Mouse (Mus musculus) myocyte (in vitro differentiated cells): ENCODE data around the gene Selenop. TPM values are rescaled to one million over a fixed set of nuclear protein-coding genes. Genes with fewer than 3 reads are reported as not detected.
A peak's percentile ranks its signal among the peaks of the same experiment; 100 is the strongest.
"Not testable (repeated sequence)": the region's sequence is repeated elsewhere in the genome, so short reads cannot be mapped to it uniquely, and the experiment has no call there.

Experiments
- H3K27me3 ChIP-seq: one replicate; pipeline ENCODE4 v1.6.1; 2011; ENCODE audit not compliant: control insufficient read depth, insufficient read depth, insufficient read length
- H3K36me3 ChIP-seq: one replicate; pipeline ENCODE4 v1.6.1; 2011; ENCODE audit not compliant: control insufficient read depth, insufficient read depth
- H3K4me2 ChIP-seq: one replicate; pipeline ENCODE4 v1.6.1; 2011; ENCODE audit warnings: low read depth, control low read depth
- H3K4me3 ChIP-seq: one replicate; pipeline ENCODE4 v1.5.1; 2011; ENCODE audit warnings: mild to moderate bottlenecking, control low read depth, moderate library complexity
- H3K79me2 ChIP-seq: one replicate; pipeline ENCODE4 v1.6.1; 2011; ENCODE audit not compliant: control insufficient read depth, insufficient read depth
- H3ac ChIP-seq: one replicate; pipeline ENCODE4 v1.6.1; 2011; ENCODE audit not compliant: control insufficient read depth, insufficient read length
- CEBPB ChIP-seq: IDR thresholded peaks from 2 replicates; pipeline ENCODE4 v1.6.1; 2011; ENCODE audit warnings: mild to moderate bottlenecking, moderate library complexity; ENCODE audit not compliant: poor library complexity, insufficient read depth, severe bottlenecking
- E2F4 ChIP-seq: IDR thresholded peaks from one replicate; pipeline ENCODE4 v1.6.1; 2011; ENCODE audit warnings: mild to moderate bottlenecking, control low read depth, moderate library complexity; ENCODE audit not compliant: insufficient read depth
- MAX ChIP-seq: IDR thresholded peaks from one replicate; pipeline ENCODE4 v1.6.1; 2011; ENCODE audit warnings: low read depth, mild to moderate bottlenecking, control low read depth
- MYOG ChIP-seq, 3 experiments: IDR thresholded peaks; one replicate each; pipeline ENCODE4 v1.6.1; 2011; ENCODE audit warnings: control low read depth in 2 of 3, low read depth in 2 of 3, mild to moderate bottlenecking in 2 of 3; ENCODE audit not compliant: insufficient read length in 2 of 3, control insufficient read depth in 1 of 3, insufficient read depth in 1 of 3
- POLR2A ChIP-seq: IDR thresholded peaks from one replicate; pipeline ENCODE4 v1.6.1; 2011; ENCODE audit warnings: low read depth, mild to moderate bottlenecking, control low read depth, moderate library complexity; ENCODE audit not compliant: insufficient read length
- POLR2AphosphoS2 ChIP-seq: IDR thresholded peaks from one replicate; pipeline ENCODE4 v1.6.1; 2011; ENCODE audit warnings: low read depth, control low read depth; ENCODE audit not compliant: insufficient read length
- REST ChIP-seq: IDR thresholded peaks from one replicate; pipeline ENCODE4 v1.6.1; 2011; ENCODE audit warnings: mild to moderate bottlenecking, control low read depth, moderate library complexity; ENCODE audit not compliant: insufficient read depth, insufficient read length
- SRF ChIP-seq: IDR thresholded peaks from one replicate; pipeline ENCODE4 v1.6.1; 2011; ENCODE audit warnings: low read depth; ENCODE audit not compliant: control insufficient read depth, insufficient read length
- TCF12 ChIP-seq: IDR thresholded peaks from one replicate; pipeline ENCODE4 v1.6.1; 2011; ENCODE audit warnings: mild to moderate bottlenecking, control low read depth; ENCODE audit not compliant: poor library complexity, insufficient read depth, severe bottlenecking
- TCF3 ChIP-seq: IDR thresholded peaks from one replicate; pipeline ENCODE4 v1.6.1; 2011; ENCODE audit warnings: low read depth, control low read depth; ENCODE audit not compliant: insufficient read length
- USF1 ChIP-seq: IDR thresholded peaks from one replicate; pipeline ENCODE4 v1.6.1; 2011; ENCODE audit warnings: low read depth, mild to moderate bottlenecking, control low read depth, moderate library complexity
- polyA plus RNA-seq: library from polyadenylated mRNA; unstranded; fragments of >200 nt; fragmentation: generic; extraction: Trizol; gene quantifications from one replicate; pipeline ENCODE4 v1.2.1, GENCODE M21; 2012; ENCODE audit warnings: missing spikeins

The Selenop gene
- polyA plus RNA-seq, 1 experiment, result 5.1 TPM

- H3K36me3 ChIP-seq, result no peaks in the 10 kb centered on the region
- no peaks in the 10 kb centered on the region for H3K27me3 ChIP-seq
- H3K79me2 ChIP-seq, result no peaks in the 10 kb centered on the region
- TF ChIP-seq CEBPB (no peak), POLR2A (no peak), REST (no peak), E2F4 (no peak), MYOG (IDR thresholded peaks at IDR 0.05; ENCODE audit: control insufficient read depth in 1 of 3, insufficient read depth in 1 of 3, insufficient read length in 2 of 3, low read depth in 2 of 3) (no peak), POLR2AphosphoS2 (no peak), TCF12 (no peak), SRF (no peak), TCF3 (no peak), USF1 (no peak), MAX (no peak)
- H3ac ChIP-seq, result no peak overlapping the region
- no peak overlapping the region for H3K4me2 ChIP-seq
- H3K4me3 ChIP-seq, result no peak overlapping the region
These were observed 30.4 kb upstream of the Selenop start for GRCm38 (mm10) chr15:3237963-3238362.

GRCm38 (mm10) chr15:3245036-3245435 lies 23.3 kb upstream of the Selenop start:
- H3ac ChIP-seq, H3K4me3 ChIP-seq, H3K36me3 ChIP-seq, H3K4me2 ChIP-seq, H3K27me3 ChIP-seq, H3K79me2 ChIP-seq: not testable (repeated sequence)

- Histone ChIP-seq H3K4me3 (no peak overlapping the region), H3ac (no peak overlapping the region), H3K79me2 (no peaks in the 10 kb centered on the region), H3K36me3 (no peaks in the 10 kb centered on the region), H3K4me2 (no peak overlapping the region), H3K27me3 (no peaks in the 10 kb centered on the region)
- TF ChIP-seq POLR2AphosphoS2 (no peak), TCF3 (no peak), REST (no peak), TCF12 (no peak), SRF (no peak), E2F4 (no peak), CEBPB (no peak), MAX (no peak), POLR2A (no peak), MYOG (IDR thresholded peaks at IDR 0.05; ENCODE audit: control insufficient read depth in 1 of 3, insufficient read depth in 1 of 3, insufficient read length in 2 of 3, low read depth in 2 of 3) (no peak)
These were observed 17.7 kb upstream of the Selenop start for GRCm38 (mm10) chr15:3250620-3251019.

GRCm38 (mm10) chr15:3251031-3251717 lies 17.2 kb upstream of the Selenop start:
- Histone ChIP-seq H3ac (no peak overlapping the region), H3K4me2 (no peak overlapping the region), H3K79me2 (no peaks in the 10 kb centered on the region), H3K4me3 (no peak overlapping the region), H3K27me3 (no peaks in the 10 kb centered on the region), H3K36me3 (no peaks in the 10 kb centered on the region)
- TF ChIP-seq CEBPB (peak; percentile 36; the same call in 1 of the 2 replicates), POLR2AphosphoS2 (no peak)

GRCm38 (mm10) chr15:3251718-3252067 lies 16.7 kb upstream of the Selenop start:
- no peak for TF ChIP-seq E2F4
- no peak for TF ChIP-seq SRF
- H3K79me2 ChIP-seq, result no peaks in the 10 kb centered on the region
- no peak overlapping the region for H3K4me3 ChIP-seq
- H3K27me3 ChIP-seq, result no peaks in the 10 kb centered on the region
- H3K36me3 ChIP-seq, result no peaks in the 10 kb centered on the region
- no peak overlapping the region for H3K4me2 ChIP-seq
- no peak overlapping the region for H3ac ChIP-seq

GRCm38 (mm10) chr15:3259025-3259424 lies 9.3 kb upstream of the Selenop start:
- Histone ChIP-seq H3K27me3 (no peaks in the 10 kb centered on the region), H3K4me3 (no peak overlapping the region), H3K79me2 (no peaks in the 10 kb centered on the region), H3ac (no peak overlapping the region), H3K36me3 (no peaks in the 10 kb centered on the region), H3K4me2 (no peak overlapping the region)
- TF ChIP-seq MYOG (IDR thresholded peaks at IDR 0.05; ENCODE audit: control insufficient read depth in 1 of 3, insufficient read depth in 1 of 3, insufficient read length in 2 of 3, low read depth in 2 of 3), result no peak
